Mouse (Mus musculus): ENCODE results near the gene Retreg2.

Gene Retreg2

DNA sequence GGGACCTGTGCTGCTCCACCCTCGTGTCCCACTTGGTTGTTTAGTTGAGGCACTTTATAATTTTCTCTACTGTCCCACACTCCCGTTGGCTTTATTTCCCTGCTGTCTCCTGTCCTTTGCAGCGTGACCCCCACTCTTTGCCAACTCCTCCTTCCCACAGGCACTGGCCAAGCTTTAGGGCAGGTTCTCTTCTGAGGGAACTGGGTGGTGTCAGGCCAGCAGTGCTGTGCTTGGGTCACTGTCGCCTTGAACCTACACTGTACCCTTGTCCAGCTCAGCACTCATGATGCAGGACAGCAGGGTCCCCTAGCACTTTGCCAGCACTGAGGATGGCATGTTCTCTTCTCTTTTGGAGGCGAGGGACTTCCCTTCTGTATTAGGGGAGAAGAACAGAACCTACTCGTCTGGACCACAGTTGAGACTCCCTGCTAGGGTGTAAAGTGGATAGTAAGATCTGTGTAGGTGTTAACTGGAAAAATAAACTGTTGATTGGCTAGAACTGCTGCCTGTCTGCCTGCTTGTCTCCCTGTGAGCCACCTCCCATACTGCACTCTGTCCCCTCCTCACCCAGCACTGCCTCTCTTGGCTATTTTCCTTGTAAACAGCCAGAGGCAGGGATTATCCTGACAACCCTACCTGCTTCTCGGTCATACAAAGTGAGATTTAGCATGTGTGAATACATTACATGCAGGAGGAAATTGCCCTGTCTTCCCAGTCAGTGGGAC is 5.0 kb downstream of the Retreg2 start:
- no peak for DNase-seq (ENCODE audit: low read depth, low spot score)
- no peaks in the 10 kb centered on the region for H3K27me3 ChIP-seq (ENCODE audit: control insufficient read depth, insufficient read depth, low read length, poor library complexity, severe bottlenecking)
- peaks cover 9% of the 10 kb centered on the region for H3K36me3 ChIP-seq (ENCODE audit: control insufficient read depth, insufficient read depth, low read length, poor library complexity, severe bottlenecking)

- Histone ChIP-seq H3K36me3 (ENCODE audit: control insufficient read depth, insufficient read depth, low read length, poor library complexity, severe bottlenecking) (peaks cover 9% of the 10 kb centered on the region), H3K27me3 (ENCODE audit: control insufficient read depth, insufficient read depth, low read length, poor library complexity, severe bottlenecking) (no peaks in the 10 kb centered on the region)
- no peak for DNase-seq (ENCODE audit: low read depth, low spot score)
Measured at GRCm38 (mm10) chr1:75148727-75149126, 6.1 kb downstream of the Retreg2 start.

GRCm38 (mm10) chr1:75155837-75156236 is 13.3 kb downstream of the Retreg2 start:
- no peaks in the 10 kb centered on the region for H3K27me3 ChIP-seq (ENCODE audit: control insufficient read depth, insufficient read depth, low read length, poor library complexity, severe bottlenecking)
- H3K36me3 ChIP-seq (ENCODE audit: control insufficient read depth, insufficient read depth, low read length, poor library complexity, severe bottlenecking): no peaks in the 10 kb centered on the region
- DNase-seq (ENCODE audit: low read depth, low spot score): no peak

DNA sequence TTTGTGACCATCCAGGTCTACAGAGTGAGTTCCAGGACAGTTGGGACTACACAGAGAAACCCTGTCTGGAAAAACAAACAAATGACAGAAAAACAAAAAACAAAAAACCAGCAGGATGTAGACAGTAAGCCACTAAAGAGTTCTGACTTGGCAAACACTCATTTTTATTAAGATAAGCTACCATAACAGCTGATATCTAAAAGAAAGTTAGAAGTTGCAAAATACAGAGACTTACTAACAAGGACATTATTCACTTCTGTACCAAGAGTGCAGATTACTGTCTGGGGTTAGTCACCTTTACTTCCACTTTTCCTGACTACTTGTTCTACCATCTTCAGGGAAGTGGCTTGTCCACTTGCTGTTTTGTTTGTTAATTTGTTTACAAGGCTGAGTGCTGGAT is 16.4 kb downstream of the Retreg2 start:
- no peak for DNase-seq (ENCODE audit: low read depth, low spot score)
- no peaks in the 10 kb centered on the region for H3K27me3 ChIP-seq (ENCODE audit: control insufficient read depth, insufficient read depth, low read length, poor library complexity, severe bottlenecking)
- no peaks in the 10 kb centered on the region for H3K36me3 ChIP-seq (ENCODE audit: control insufficient read depth, insufficient read depth, low read length, poor library complexity, severe bottlenecking)

GRCm38 (mm10) chr1:75159540-75160255 is 17.1 kb downstream of the Retreg2 start:
- Histone ChIP-seq H3K36me3 (ENCODE audit: control insufficient read depth, insufficient read depth, low read length, poor library complexity, severe bottlenecking) (no peaks in the 10 kb centered on the region), H3K27me3 (ENCODE audit: control insufficient read depth, insufficient read depth, low read length, poor library complexity, severe bottlenecking) (no peaks in the 10 kb centered on the region)
- DNase-seq (ENCODE audit: low read depth, low spot score): no peak

DNA sequence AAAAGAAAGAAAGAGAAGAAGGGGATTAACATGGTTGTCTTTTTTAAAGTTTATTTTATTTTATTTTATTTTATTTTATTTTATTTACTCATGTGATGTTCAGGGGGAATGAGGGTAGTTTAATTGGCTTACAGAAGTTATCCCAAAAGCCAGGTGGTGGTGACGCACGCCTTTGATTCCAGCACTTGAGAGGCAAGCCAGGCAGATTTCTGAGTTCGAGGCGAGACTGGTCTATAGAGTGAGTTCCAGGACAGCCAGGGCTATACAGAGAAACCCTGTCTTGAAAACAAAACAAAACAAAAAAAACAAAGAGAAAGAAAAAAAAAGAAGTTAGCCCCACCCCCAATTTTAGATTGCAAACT is 17.7 kb downstream of the Retreg2 start:
- no peaks in the 10 kb centered on the region for H3K27me3 ChIP-seq (ENCODE audit: control insufficient read depth, insufficient read depth, low read length, poor library complexity, severe bottlenecking)
- no peak for DNase-seq (ENCODE audit: low read depth, low spot score)
- no peaks in the 10 kb centered on the region for H3K36me3 ChIP-seq (ENCODE audit: control insufficient read depth, insufficient read depth, low read length, poor library complexity, severe bottlenecking)

GRCm38 (mm10) chr1:75168093-75168471 is 25.5 kb downstream of the Retreg2 start:
- Histone ChIP-seq H3K36me3 (ENCODE audit: control insufficient read depth, insufficient read depth, low read length, poor library complexity, severe bottlenecking) (peaks cover 7% of the 10 kb centered on the region), H3K27me3 (ENCODE audit: control insufficient read depth, insufficient read depth, low read length, poor library complexity, severe bottlenecking) (no peaks in the 10 kb centered on the region)
- no peak for DNase-seq (ENCODE audit: low read depth, low spot score)

- Histone ChIP-seq H3K36me3 (ENCODE audit: control insufficient read depth, insufficient read depth, low read length, poor library complexity, severe bottlenecking) (peaks cover 8% of the 10 kb centered on the region), H3K27me3 (ENCODE audit: control insufficient read depth, insufficient read depth, low read length, poor library complexity, severe bottlenecking) (no peaks in the 10 kb centered on the region)
- peak; percentile 97 for DNase-seq (ENCODE audit: low read depth, low spot score)
Measured at GRCm38 (mm10) chr1:75168472-75169464, 26.2 kb downstream of the Retreg2 start, which contains the start of gene Zfand2b. Gene Zfand2b, plus strand, starts transcription at chr1:75168646.

GRCm38 (mm10) chr1:75179334-75180104 is 36.9 kb downstream of the Retreg2 start:
- no peak for DNase-seq (ENCODE audit: low read depth, low spot score)
- H3K27me3 ChIP-seq (ENCODE audit: control insufficient read depth, insufficient read depth, low read length, poor library complexity, severe bottlenecking): no peaks in the 10 kb centered on the region

DNA sequence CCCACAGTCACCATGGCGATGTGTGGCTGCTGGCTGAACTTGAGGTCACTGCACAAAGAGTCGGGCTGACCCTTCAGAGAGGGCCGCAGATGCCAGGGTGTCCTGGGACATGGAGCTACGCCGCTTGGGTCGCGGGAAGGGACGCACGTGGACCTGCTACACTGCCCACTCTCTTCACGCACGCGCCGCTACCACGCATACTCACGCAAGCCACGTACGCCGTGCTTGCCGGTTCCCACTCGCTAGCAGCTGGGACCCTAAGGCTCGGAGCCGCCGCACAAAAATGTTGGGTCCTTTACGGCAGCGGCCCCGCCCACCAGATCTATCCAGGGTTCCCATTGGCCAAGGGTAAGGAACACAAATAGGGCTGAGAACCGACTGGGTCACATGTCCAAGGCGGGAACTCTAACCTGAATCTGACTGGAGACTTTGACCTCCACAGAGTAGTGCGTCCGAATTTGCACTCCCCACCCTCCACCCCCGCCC is 37.6 kb downstream of the Retreg2 start, which contains the start of gene Abcb6:
Gene Abcb6 (minus strand): TSS at position 288 of the 486 bp plus-strand sequence.
- H3K27me3 ChIP-seq (ENCODE audit: control insufficient read depth, insufficient read depth, low read length, poor library complexity, severe bottlenecking): no peaks in the 10 kb centered on the region
- H3K36me3 ChIP-seq (ENCODE audit: control insufficient read depth, insufficient read depth, low read length, poor library complexity, severe bottlenecking): no peaks in the 10 kb centered on the region; the same call in none of the 2 replicates
- DNase-seq (ENCODE audit: low read depth, low spot score): peak; percentile 85

More at GRCm38 (mm10) chr1:75179334-75180104, 36.9 kb downstream of the Retreg2 start:
- H3K36me3 ChIP-seq (ENCODE audit: control insufficient read depth, insufficient read depth, low read length, poor library complexity, severe bottlenecking): no peaks in the 10 kb centered on the region; the same call in none of the 2 replicates

GRCm38 (mm10) chr1:75180741-75181140 is 38.2 kb downstream of the Retreg2 start:
- Histone ChIP-seq H3K27me3 (ENCODE audit: control insufficient read depth, insufficient read depth, low read length, poor library complexity, severe bottlenecking) (no peaks in the 10 kb centered on the region), H3K36me3 (ENCODE audit: control insufficient read depth, insufficient read depth, low read length, poor library complexity, severe bottlenecking) (no peaks in the 10 kb centered on the region; the same call in none of the 2 replicates)
- DNase-seq (ENCODE audit: low read depth, low spot score): no peak

DNA sequence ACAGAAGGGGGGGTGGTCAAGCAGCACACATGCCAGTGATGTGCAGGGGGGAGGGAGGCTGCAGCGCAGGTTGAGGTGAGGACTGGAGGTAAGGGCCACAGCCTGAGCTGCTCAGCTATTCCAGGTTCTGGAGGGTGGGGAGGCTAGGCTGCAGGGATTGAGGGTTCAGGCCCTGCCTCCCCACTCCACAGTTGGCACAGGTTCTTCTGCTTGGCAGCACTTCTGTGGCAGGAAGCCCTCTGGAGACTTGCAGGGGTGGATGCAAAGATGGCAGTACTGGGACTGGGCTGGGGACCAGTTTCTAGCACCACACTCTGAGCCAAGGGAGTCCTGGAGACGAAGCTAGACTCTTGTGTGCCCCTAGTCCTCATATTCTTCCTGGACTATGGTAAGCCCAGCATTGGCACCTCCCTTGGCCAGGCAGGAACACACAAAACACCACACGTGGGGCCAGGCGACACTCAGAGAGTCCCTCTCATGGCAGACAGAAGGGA is 38.8 kb downstream of the Retreg2 start:
- no peaks in the 10 kb centered on the region for H3K27me3 ChIP-seq (ENCODE audit: control insufficient read depth, insufficient read depth, low read length, poor library complexity, severe bottlenecking)

DNA sequence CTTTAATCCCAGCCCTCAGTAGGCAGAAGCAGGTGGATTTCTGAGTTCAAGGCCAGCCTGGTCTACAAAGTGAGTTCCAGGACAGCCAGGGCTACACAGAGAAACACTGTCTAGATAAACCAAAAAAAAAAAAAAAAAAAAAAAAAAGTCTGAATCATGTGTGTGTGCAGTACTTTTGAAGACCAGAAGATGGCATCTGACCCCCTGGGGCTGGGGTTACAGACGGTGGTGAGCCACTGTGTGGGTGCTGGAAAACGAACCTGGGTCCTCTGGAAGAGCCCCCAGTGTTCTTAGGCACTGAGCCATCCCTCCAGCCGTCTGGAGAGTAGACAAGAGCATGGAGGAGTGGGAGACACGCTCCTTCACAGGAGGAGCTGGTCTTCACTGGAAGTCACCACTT is 39.6 kb downstream of the Retreg2 start:
- H3K27me3 ChIP-seq (ENCODE audit: control insufficient read depth, insufficient read depth, low read length, poor library complexity, severe bottlenecking): no peaks in the 10 kb centered on the region
- no peaks in the 10 kb centered on the region; the same call in none of the 2 replicates for H3K36me3 ChIP-seq (ENCODE audit: control insufficient read depth, insufficient read depth, low read length, poor library complexity, severe bottlenecking)
- no peak for DNase-seq (ENCODE audit: low read depth, low spot score)

More for the DNA sequence above, 38.8 kb downstream of the Retreg2 start:
- no peak for DNase-seq (ENCODE audit: low read depth, low spot score)
- no peaks in the 10 kb centered on the region; the same call in none of the 2 replicates for H3K36me3 ChIP-seq (ENCODE audit: control insufficient read depth, insufficient read depth, low read length, poor library complexity, severe bottlenecking)

Measured in splenic B cell, adult 2 months (primary cell).